Mouse (Mus musculus): ENCODE measurements around the gene Dcbld1.

GRCm38 (mm10) chr10:52278011-52278434, 44.6 kb downstream of the Dcbld1 start:
- TF ChIP-seq EP300 (IDR thresholded peaks at IDR 0.05) (peak; percentile 94), CTCF (IDR thresholded peaks at IDR 0.05) (no peak)

All from lung, postnatal 0 days (tissue).